Mouse (Mus musculus) embryo, embryonic 11 days (tissue): ENCODE measurements at regions not wholly inside any gene's neighbourhood (a gene's known extent, or its start where the extent isn't known, plus 50 kb on each side); places are given as distances from the start of the nearest gene placed in this dataset.
"Not testable (repeated sequence)": the region's sequence is repeated elsewhere in the genome, so short reads cannot be mapped to it uniquely, and the experiment has no call there.

ENCODE experiments used
- DNase-seq: peaks from one replicate; pipeline ENCODE4 v3.0.0-alpha.2; 2015

DNA sequence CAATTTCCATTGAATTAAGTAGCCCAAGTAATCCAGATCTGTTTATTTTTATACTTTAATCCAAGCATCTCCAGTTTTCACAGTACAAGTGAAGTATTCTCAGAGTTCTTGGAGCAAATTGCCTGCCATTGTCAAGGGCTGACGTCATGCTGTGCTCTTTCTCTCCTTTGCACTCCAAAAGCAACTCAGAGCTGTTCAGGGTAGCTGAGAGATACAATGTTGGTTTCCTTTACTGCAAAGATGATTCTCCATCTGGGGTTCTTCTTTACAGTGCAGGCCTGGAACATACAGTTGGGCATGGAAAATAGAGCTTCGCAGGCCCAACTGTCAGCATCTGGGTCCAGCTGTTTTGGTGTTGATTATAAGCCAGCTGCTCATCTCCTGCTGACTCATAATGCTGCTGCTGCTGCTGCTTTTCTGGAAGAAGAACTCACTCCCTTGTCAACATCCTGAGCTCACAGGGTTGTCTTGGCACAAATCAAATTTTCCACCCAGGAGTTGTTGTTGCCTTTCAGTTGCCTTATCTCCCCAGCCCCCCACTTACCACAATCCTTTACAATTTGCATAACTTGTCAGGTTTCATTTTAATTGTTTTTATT, 454.7 kb upstream of the Slc5a7 start:
- DNase-seq = no peak

- DNase-seq = no peak
Measured at GRCm38 (mm10) chr17:54752917-54753316, 454.1 kb upstream of the Slc5a7 start.

DNA sequence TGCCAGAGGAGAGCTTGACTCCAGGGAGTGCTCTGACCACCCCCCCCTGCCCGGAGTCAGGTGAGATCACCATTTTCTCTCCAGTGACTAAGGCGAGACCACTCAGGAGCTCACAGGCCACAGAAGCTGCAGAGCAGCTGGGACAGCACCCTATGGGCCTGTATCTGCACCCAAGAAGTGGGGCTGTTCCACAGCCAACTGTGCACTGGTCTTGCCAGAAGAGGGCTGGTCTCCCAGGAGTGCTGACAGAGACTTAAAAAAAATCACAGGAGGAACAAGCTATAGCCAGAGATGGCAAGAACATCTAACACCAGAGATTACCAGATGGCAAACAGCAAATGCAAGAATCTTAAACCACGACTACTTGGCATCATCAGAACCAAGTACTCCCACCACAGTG, 437.0 kb upstream of the Slc5a7 start:
- DNase-seq = no peak

DNA sequence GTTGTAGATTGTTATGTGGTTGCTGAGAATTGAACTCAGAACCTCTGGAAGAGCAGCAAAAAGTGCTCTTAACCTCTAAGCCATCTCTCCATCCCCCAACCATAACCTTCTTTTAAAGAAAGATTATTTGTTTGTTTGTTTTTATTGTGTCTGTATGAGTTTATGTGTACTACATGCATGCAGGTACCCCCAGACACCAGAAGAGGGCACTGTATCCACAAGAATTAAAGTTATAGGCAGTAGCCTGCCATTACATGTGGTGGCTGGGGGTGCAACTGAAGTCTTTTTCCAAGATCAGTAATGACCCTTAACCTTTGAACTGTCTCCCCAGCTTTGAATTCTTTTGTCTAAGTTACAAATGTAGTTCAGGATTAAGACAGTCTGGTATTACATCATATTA, 428.8 kb upstream of the Slc5a7 start:
- DNase-seq = no peak

- no peak for DNase-seq
Measured at GRCm38 (mm10) chr17:54726693-54727092, 427.9 kb upstream of the Slc5a7 start.

GRCm38 (mm10) chr17:54713026-54713425, 414.2 kb upstream of the Slc5a7 start:
- no peak for DNase-seq

GRCm38 (mm10) chr17:54707811-54708210, 409.0 kb upstream of the Slc5a7 start:
- DNase-seq = not testable (repeated sequence)

GRCm38 (mm10) chr17:54701346-54702108, 402.7 kb upstream of the Slc5a7 start:
- no peak for DNase-seq

- DNase-seq = peak; percentile 1
Measured at GRCm38 (mm10) chr17:54694637-54695036, 395.8 kb upstream of the Slc5a7 start.

DNA sequence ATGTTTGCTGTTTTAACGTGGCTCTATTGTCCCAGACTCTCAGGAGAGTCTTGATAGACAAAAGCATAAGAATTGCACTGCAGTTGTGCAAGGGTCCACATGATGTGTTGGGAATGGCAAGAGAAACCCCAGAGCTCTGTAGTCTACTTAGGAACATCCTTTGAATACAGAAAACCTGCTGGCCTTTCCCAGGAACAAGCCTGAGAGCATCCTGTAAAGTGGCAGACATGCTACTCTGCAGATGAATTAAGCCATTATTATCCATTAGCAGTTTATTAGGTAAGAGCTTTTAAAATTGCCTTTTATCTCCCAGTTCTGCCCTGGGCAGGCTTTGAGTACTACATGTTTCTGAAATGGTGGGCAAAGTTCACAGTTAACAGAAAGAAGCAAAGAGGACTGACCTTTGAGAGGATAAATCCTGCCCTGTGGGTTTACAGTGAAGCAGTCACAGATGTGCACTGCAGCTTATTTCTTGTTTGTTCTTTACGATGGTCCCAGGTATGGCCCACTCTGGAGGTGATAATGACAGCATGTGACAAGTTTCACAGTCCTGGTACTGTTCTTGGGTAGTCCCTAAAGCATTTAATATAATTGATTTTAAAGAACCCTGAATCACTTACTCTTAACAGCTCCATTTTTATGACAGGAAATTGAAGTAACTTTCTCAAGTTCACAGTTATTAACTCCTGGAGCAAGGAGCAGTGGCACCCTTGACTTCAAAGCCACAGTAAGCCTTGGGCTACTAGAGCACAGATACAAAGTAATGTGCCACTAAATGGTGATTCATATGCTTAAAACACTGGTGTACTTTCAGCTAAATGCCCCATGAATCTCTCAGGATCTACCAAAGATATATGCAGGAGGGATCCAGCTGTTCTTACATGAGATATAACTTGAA, 386.6 kb upstream of the Slc5a7 start:
- DNase-seq = peak; percentile 5

DNA sequence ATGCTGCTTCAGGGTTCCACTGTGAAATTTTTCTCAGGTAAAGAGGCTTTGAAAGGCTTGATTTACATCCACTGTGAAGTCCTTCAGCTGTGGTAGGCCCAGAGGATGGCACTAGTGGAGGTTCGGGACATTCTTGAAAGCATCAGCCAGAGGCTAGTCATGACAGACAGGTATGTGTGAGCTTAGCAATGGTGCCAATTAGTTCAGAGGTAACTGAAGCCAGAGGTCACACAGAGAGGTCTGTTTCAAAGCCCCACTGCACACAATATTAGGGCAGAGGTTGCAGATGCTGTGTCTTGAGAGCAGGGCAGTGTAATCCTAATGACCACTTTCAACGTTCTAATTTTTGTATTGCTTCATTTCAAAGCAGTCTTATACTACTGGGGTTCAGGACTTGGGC, 379.3 kb upstream of the Slc5a7 start:
- no peak for DNase-seq

DNA sequence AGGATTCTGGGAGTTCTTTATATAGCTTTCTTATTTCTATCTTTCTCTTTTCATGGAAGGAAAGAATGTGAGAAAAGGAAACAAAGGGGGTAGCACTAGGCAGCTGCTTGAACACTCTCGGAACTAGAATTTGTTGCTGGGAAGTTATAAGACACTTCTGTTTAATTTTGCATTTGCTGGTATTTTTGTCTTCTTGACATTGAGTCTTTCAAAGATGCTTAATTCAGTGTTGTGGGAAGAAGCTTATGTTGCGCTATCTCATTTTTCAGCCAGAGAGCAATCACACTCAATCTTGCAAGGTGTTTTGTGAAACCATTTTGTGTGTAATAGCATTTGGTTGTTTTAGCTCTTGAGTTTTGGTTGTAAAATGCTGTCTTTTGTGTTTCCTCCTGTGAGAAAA, 370.7 kb upstream of the Slc5a7 start:
- no peak for DNase-seq

DNA sequence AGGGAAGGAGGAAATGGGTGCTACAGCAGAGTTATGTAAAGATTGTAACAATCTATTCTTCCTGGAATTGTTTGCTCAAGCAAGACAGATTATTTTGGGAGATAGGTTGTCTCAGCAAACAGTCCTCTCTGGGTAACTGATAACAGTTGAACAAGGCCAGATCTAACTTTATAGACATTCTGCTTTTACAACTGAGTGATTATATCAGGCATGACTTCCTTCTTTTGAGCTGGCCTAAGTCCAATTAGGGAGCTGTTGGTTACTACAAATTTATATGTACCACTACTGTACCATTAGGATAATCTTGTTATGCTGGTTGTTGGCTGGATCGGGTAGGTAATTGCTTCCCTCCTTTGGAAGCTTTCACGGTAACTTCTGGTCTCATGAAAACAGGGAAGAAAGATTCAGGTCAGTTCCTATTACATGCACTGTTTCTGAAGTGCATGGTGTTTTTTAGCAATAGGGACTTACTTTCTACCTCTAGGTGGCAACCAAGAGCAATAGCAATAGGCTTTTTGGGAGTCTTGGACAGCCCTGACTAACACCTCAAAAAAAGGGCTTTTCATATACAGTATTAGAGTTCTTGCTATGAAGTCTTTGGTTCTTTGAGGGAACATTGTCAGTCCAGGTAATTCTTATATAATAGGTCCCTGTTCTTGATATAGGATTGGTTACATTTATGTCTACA, 363.9 kb upstream of the Slc5a7 start:
- DNase-seq = peak; percentile 64

DNA sequence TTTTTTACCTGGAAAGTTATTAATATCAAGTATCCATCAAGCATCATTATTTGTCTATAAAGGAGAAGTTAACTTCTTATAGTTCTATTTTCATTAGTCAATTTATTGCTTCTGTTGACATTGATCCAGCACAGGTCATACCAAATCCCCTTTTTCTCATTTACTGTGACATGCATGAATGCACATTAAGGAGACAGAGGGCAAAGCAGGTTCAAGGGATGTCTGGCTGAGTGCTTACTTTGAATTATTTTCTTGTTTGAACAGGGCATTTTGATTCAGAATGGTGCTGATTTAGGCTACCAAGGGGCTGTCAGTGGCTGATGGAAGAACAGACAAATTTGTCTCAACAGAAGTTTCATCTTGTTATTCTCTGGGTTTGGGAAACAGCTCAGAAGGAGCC, 357.7 kb upstream of the Slc5a7 start:
- peak; percentile 7 for DNase-seq
